8 mouse cellular contexts compared by ENCODE assay signal in genomic region chr13:67108194-67108820, GRCm38 (mm10). TPM values are rescaled to one million over a fixed set of nuclear protein-coding genes. Genes with fewer than 3 reads are reported as not detected.
DNase-seq lines count a peak whose midpoint lies in the region; ATAC-seq lines count a peak whose summit lies in the region.

Gene Gm28557 (minus strand): TSS chr13:67108604.

- under 1% methylated on average over 17 of the region's 17 CpGs for WGBS in hindbrain, embryonic 15.5 days

- H3K27ac ChIP-seq in hindbrain, embryonic 15.5 days (replicated peaks): peak within 1 kb of the TSS; percentile 72

- peak within 1 kb of the TSS; percentile 45 for H3K9ac ChIP-seq in hindbrain, embryonic 15.5 days

- no peaks in the 10 kb centered on the region for H3K36me3 ChIP-seq in hindbrain, embryonic 15.5 days

- ATAC-seq in hindbrain, embryonic 15.5 days (ENCODE audit: low FRiP score, low read depth): peak; percentile 99

- peak; percentile 85 for DNase-seq in WW6 (ENCODE audit: low read depth, low spot score)
- DNase-seq in cerebellum, postnatal 36 days: peak; percentile 84 to 95
- DNase-seq in frontal cortex, postnatal 36 days (ENCODE audit: low spot score in 2 of 2): peak; percentile 89 to 98
- DNase-seq in left cerebral cortex, adult 11 months (ENCODE audit: low spot score): peak; percentile 94
- DNase-seq in lung, postnatal 4 days: peak; percentile 85 to 91
- peak; percentile 95 for DNase-seq in retina, postnatal 7 days (ENCODE audit: low read depth, low spot score)
- peak; percentile 91 for DNase-seq in urinary bladder, postnatal 14 days (ENCODE audit: low spot score)

- peaks cover 13% of the 10 kb centered on the region for H3K4me1 ChIP-seq in hindbrain, embryonic 15.5 days (replicated peaks)

- no peaks in the 10 kb centered on the region for H3K9me3 ChIP-seq in hindbrain, embryonic 15.5 days

- H3K4me2 ChIP-seq in hindbrain, embryonic 15.5 days: peak within 1 kb of the TSS; percentile 87

- H3K4me3 ChIP-seq in hindbrain, embryonic 15.5 days: peak within 1 kb of the TSS; percentile 52

- H3K27me3 ChIP-seq in hindbrain, embryonic 15.5 days: no peaks in the 10 kb centered on the region

RNA-seq across cellular contexts. Expression of gene Gm28557, which starts in this region (rescaled TPM):
- 0.85 and 2.0 TPM in 2 replicates for polyA plus RNA-seq in hindbrain, embryonic 15.5 days (2015; fragmentation: Nextera tagmentation; extraction: Ambion mirVana)

Comparison
In these comparisons a context has a peak if more than half of its experiments do, and no peak if none do; other contexts are left out.
1. Peak in every context shown above with its lines: DNase-seq, ATAC-seq, H3K4me3 ChIP-seq and H3K27ac ChIP-seq.